Mouse (Mus musculus) embryo, embryonic 10.5 days (tissue): ENCODE results near the gene Cars2.
"Not testable (repeated sequence)": the region's sequence is repeated elsewhere in the genome, so short reads cannot be mapped to it uniquely, and the experiment has no call there.

ENCODE experiments used
- DNase-seq: peaks from one replicate; pipeline ENCODE4 v3.0.0-alpha.2; 2015; ENCODE audit warnings: low spot score

The Cars2 gene

DNA sequence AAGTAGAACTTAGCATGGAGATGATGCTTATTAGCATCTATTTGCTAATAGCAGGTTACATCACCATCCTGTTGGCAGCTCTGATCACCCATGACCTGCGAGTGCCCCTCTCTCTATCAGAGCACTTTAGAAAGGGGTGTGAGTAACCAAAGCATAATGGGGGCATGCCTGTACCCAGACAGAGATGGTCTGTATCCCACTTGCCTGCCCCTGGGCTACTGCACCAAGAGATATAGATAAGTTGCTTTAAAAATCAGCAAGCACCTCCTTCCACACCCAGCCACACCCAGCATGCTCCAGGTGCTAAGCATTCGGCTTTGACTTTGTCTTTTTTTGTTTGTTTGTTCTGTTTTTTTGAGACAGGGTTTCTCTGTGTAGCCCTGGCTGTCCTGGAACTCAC lies 74.7 kb downstream of the Cars2 start:
- no peak for DNase-seq

GRCm38 (mm10) chr8:11475397-11475796 lies 75.2 kb downstream of the Cars2 start:
- DNase-seq = no peak

DNA sequence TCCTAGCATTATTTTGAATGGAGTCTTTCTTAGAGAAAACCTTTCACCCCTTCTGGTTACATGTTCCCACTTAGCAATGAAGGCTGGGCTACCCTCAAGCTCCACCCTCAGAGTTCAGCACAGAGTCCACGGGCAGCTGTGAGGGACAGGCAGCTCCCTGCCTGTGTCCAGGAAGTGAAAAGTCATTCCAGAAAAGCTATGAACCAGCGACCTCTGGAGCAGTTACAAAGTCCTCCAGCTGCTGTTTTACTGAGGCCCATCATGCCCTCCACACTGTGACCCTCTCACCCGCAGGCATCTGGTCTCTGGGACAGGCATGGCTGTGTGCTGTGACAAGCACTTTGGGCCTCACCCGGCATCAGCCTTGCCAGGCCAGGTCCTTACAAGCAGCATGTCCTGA lies 77.5 kb downstream of the Cars2 start:
- peak; percentile 45 for DNase-seq

DNA sequence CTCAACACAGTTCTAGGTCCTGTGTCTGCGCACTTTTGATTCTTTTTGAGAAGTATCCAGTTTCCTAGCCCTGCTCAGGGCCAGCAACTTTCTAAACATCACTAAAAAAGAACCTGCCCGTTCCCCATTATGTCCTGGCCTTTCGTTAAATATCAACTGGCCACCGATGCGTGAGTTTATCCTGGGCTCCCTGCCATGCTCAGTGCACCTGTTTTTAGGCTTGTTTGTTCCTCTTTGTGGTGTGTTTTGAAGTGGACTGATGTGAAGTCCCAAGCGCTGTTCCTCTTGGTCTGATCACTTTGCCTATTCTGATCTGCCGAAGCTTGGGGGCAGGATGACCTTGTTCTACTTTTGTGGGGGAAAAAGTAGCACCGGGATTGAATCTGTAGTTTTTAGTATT lies 79.3 kb downstream of the Cars2 start:
- no peak for DNase-seq

DNA sequence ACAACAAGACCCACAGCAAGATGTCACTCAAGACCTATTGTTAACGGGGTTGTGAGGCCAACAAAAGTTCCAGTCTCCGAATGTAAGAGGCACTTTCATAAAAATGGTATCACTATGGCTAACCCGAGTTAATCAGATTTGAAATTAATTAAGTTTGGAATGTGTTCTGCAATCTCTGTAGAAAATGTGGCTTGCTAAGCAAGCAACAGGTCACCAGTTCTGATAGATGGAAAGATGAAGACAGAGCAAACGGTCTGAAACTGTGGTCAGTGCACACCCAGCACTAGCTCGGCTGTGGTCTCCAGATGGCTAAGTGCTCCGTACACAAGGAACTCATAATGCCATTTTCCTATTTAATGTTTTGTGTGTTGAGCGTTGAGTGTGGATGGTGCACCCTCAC lies 79.9 kb downstream of the Cars2 start:
- DNase-seq = no peak

DNA sequence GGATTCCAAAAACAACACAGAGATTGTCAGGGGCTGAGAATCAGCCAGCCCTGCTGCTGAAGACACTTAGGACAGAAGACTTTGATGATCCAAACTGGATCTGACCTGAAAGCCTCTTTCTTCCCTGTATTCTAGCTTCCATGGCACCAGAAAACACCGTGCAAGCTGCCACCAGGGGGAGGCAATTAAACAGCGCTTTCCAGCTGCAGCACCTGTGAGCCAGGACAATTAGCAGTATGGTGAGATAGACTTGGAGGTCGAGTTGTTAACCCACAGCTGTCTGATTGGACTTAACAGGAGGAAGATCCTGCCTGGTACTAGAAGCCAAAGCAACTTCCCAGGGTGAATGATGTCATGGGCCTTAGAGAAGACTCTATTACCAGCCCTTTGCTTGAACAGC lies 81.5 kb downstream of the Cars2 start:
- peak; percentile 52 for DNase-seq

DNA sequence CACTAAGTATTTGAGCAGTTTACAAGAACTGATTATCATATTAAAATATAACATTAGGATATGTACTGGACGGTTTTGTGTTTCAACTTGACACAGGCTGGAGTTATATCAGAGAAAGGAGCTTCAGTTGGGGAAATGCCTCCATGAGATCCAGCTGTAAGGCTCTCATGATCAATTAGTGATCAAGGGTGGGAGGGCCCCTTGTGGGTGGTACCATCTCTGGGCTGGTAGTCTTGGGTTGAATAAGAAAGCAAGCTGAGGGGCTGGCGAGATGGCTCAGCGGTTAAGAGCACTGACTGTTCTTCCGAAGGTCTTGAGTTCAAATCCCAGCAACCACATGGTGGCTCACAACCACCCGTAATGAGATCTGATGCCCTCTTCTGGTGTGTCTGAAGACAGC lies 84.1 kb downstream of the Cars2 start:
- DNase-seq = not testable (repeated sequence)

DNA sequence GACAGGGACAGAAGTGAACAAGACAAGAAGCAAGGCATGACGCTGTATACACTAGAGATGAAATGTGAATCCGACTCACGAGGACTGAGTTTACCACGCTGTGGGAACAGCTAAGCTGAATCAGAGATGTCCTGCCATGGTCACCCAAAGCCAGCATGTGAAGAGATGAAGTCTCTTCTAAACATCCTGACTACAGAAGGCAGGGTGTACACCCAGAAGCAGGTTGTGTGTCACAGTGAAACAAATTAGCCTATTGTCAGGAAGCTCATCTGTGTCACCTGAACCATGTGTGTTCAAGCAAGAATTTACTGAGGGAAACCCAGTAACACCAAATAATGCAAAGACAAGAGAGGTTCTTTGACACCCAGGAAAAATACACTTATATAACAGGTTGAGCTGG lies 85.0 kb downstream of the Cars2 start:
- no peak for DNase-seq

- no peak for DNase-seq
These were observed 85.9 kb downstream of the Cars2 start for GRCm38 (mm10) chr8:11464707-11464964.
